Mouse (Mus musculus) intestine, embryonic 15.5 days (tissue): ENCODE measurements at regions not wholly inside any gene's neighbourhood (a gene's known extent, or its start where the extent isn't known, plus 50 kb on each side); places are given as distances from the start of the nearest gene placed in this dataset.
"Not testable (repeated sequence)": the region's sequence is repeated elsewhere in the genome, so short reads cannot be mapped to it uniquely, and the experiment has no call there.

ENCODE experiments used
- ATAC-seq: fragments of 200-750 bp; cut with Nextera tagmentation; 2 replicates; pipeline ENCODE4 v1.8.0; 2017; ENCODE audit warnings: moderate TSS enrichment, moderate library complexity
- H3K27ac ChIP-seq: fragments of 300-500 bp; sonication (generic); 2 replicates; pipeline ENCODE4 v1.5.1; 2015; ENCODE audit warnings: mild to moderate bottlenecking, inconsistent platforms
- H3K27me3 ChIP-seq: fragments of 300-500 bp; sonication (generic); replicated peaks from 2 replicates; pipeline ENCODE4 v1.6.1; 2015; ENCODE audit warnings: inconsistent platforms
- H3K36me3 ChIP-seq: fragments of 300-500 bp; sonication (generic); 2 replicates; pipeline ENCODE4 v1.6.1; 2015; ENCODE audit warnings: inconsistent platforms
- H3K4me1 ChIP-seq: fragments of 300-500 bp; sonication (generic); replicated peaks from 2 replicates; pipeline ENCODE4 v1.6.1; 2015; ENCODE audit warnings: inconsistent platforms
- H3K4me2 ChIP-seq: fragments of 300-500 bp; sonication (generic); replicated peaks from 2 replicates; pipeline ENCODE4 v1.6.1; 2015; ENCODE audit warnings: mild to moderate bottlenecking, inconsistent platforms
- H3K4me3 ChIP-seq: fragments of 300-500 bp; sonication (generic); replicated peaks from 2 replicates; pipeline ENCODE4 v1.5.1; 2015; ENCODE audit warnings: inconsistent platforms
- H3K9ac ChIP-seq: fragments of 300-500 bp; sonication (generic); 2 replicates; pipeline ENCODE4 v1.6.1; 2015; ENCODE audit warnings: inconsistent platforms
- H3K9me3 ChIP-seq: fragments of 300-500 bp; sonication (generic); 2 replicates; pipeline ENCODE4 v1.6.1; 2016; ENCODE audit warnings: inconsistent platforms
- WGBS: fragments of 180-500 bp; shearing (Covaris S2); methylation state at CpG from one replicate; pipeline ENCODE4 v1.1.7; 2015; 5-methylcytosine and 5-hydroxymethylcytosine counted together

- H3K9me3 ChIP-seq, result no peaks in the 10 kb centered on the region
- no peak overlapping the region for H3K4me2 ChIP-seq
- no peak overlapping the region for H3K27ac ChIP-seq
- H3K27me3 ChIP-seq, result no peaks in the 10 kb centered on the region
- no peaks in the 10 kb centered on the region for H3K4me1 ChIP-seq
- WGBS, result 94% methylated on average over 2 of the region's 2 CpGs
- H3K36me3 ChIP-seq, result no peaks in the 10 kb centered on the region
- H3K4me3 ChIP-seq, result no peak overlapping the region
- H3K9ac ChIP-seq, result no peak overlapping the region
- no peak for ATAC-seq
Measured at GRCm38 (mm10) chr4:35322432-35323173, 96.6 kb upstream of the C9orf72 start.

GRCm38 (mm10) chr4:35310396-35310977 lies 84.5 kb upstream of the C9orf72 start:
- Histone ChIP-seq H3K4me3 (no peak overlapping the region), H3K27me3 (no peaks in the 10 kb centered on the region), H3K9me3 (no peaks in the 10 kb centered on the region), H3K36me3 (no peaks in the 10 kb centered on the region), H3K4me2 (no peak overlapping the region), H3K9ac (no peak overlapping the region), H3K4me1 (no peaks in the 10 kb centered on the region), H3K27ac (no peak overlapping the region)
- WGBS, result 61% methylated on average over 5 of the region's 5 CpGs
- ATAC-seq, result peak; percentile 36; the same call in 1 of the 2 replicates

GRCm38 (mm10) chr4:35308221-35308620 lies 82.2 kb upstream of the C9orf72 start:
- Histone ChIP-seq H3K36me3 (no peaks in the 10 kb centered on the region), H3K4me3 (no peak overlapping the region), H3K9me3 (no peaks in the 10 kb centered on the region), H3K27ac (no peak overlapping the region), H3K27me3 (no peaks in the 10 kb centered on the region), H3K4me2 (no peak overlapping the region), H3K4me1 (no peaks in the 10 kb centered on the region), H3K9ac (no peak overlapping the region)
- 64% methylated on average over 5 of the region's 5 CpGs for WGBS
- ATAC-seq, result no peak

GRCm38 (mm10) chr4:35305210-35305609 lies 79.2 kb upstream of the C9orf72 start:
- no peak overlapping the region for H3K9ac ChIP-seq
- H3K36me3 ChIP-seq, result no peaks in the 10 kb centered on the region
- no peaks in the 10 kb centered on the region for H3K27me3 ChIP-seq
- H3K4me3 ChIP-seq, result no peak overlapping the region
- H3K4me1 ChIP-seq, result no peaks in the 10 kb centered on the region
- WGBS, result 60% methylated on average over 1 of the region's 1 CpGs
- no peaks in the 10 kb centered on the region for H3K9me3 ChIP-seq
- H3K4me2 ChIP-seq, result no peak overlapping the region
- ATAC-seq, result no peak
- no peak overlapping the region for H3K27ac ChIP-seq

DNA sequence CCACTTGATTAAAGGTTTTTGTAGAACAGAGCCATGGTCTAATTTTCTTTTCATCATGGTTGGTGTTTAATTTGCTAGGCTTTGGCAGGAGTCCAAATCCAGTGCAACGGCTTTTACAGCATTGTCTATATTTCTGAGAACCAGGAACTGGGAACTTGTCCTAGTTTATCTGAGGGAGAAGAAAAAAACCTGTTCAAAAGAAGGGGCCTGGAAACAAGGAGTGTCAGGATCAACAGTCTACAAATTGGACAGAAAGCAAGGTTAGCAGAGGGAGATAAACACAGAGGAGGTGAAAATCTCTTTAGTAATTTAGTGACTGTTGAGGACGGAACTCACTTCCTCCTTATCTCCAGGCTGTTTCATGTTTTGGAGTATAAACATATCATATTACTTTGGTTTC lies 74.9 kb upstream of the C9orf72 start:
- no peak; the same call in 1 of the 2 replicates for ATAC-seq
- no peak overlapping the region for H3K4me3 ChIP-seq
- 14% methylated on average over 2 of the region's 2 CpGs for whole genome bisulfite sequencing
- H3K9ac ChIP-seq, result no peak overlapping the region
- H3K4me1 ChIP-seq, result no peaks in the 10 kb centered on the region
- H3K4me2 ChIP-seq, result no peak overlapping the region
- H3K36me3 ChIP-seq, result no peaks in the 10 kb centered on the region
- H3K27ac ChIP-seq, result no peak overlapping the region
- no peaks in the 10 kb centered on the region for H3K9me3 ChIP-seq
- no peaks in the 10 kb centered on the region for H3K27me3 ChIP-seq

DNA sequence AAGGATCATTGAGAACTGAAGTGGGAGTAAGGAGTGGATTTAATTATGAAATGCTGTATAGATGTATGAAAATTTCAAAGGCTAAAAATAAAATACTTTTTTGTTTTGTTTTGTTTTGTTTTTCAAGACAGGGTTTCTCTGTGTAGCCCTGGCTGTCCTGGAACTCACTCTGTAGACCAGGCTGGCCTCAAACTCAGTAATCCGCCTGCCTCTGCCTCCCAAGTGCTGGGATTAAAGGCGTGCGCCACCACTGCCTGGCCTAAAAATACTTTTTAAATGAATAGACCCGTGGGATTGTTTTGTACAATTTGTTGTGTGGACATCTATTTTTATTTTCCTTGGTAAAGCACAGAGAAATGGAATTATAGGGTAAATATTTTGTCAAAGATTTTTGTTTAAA lies 74.4 kb upstream of the C9orf72 start:
- H3K9me3 ChIP-seq, ATAC-seq, H3K4me2 ChIP-seq, H3K27me3 ChIP-seq, H3K27ac ChIP-seq, H3K4me1 ChIP-seq, H3K4me3 ChIP-seq, H3K9ac ChIP-seq, H3K36me3 ChIP-seq: not testable (repeated sequence)
- WGBS, result 81% methylated on average over 4 of the region's 4 CpGs

GRCm38 (mm10) chr4:35284611-35285010 lies 58.6 kb upstream of the C9orf72 start:
- Histone ChIP-seq H3K36me3 (no peaks in the 10 kb centered on the region), H3K27ac (no peak overlapping the region)
- no peak for ATAC-seq

More at GRCm38 (mm10) chr4:35284611-35285010, 58.6 kb upstream of the C9orf72 start:
- Histone ChIP-seq H3K9ac (no peak overlapping the region), H3K27me3 (no peaks in the 10 kb centered on the region), H3K4me2 (no peak overlapping the region), H3K4me3 (no peak overlapping the region), H3K9me3 (no peaks in the 10 kb centered on the region), H3K4me1 (no peaks in the 10 kb centered on the region)
